Mouse (Mus musculus): ENCODE measurements around the gene Cyp2c54. TPM values are rescaled to one million over a fixed set of nuclear protein-coding genes. Genes with fewer than 3 reads are reported as not detected.
"Not testable (repeated sequence)": the region's sequence is repeated elsewhere in the genome, so short reads cannot be mapped to it uniquely, and the experiment has no call there.

The Cyp2c54 gene
- polyA plus RNA-seq (2014; fragmentation: Nextera tagmentation; extraction: Ambion mirVana) = not detected in 2 replicates

DNA sequence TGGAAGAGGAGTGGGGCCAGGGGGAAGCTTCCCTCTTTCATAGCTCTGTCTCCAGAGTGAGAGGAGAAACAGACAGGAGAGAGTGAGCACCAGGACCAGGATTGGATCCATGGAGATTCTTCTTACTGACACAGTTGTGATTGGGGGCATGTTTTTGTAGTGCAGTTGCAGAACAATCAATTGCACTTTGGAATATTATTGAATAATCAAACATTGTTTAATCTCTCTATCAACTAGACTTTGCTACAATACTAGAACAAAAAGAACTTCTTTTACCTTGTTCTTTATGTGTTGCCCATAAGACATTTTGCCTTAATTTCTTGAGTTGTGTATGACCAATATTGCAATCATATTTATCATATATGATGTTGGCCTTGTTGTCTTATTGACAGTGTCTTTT, at the start of gene Cyp2c54:
TSS of gene Cyp2c54 (minus strand) at position 127 of the 400 bp plus-strand sequence.
- Histone ChIP-seq H3K4me2 (replicated peaks) (no peak within 1 kb of the TSS), H3K9ac (no peak within 1 kb of the TSS), H3K4me3 (replicated peaks; ENCODE audit: low read length) (no peak within 1 kb of the TSS), H3K27me3 (ENCODE audit: control insufficient read depth, insufficient read depth, low read length) (no peaks in the 10 kb centered on the region), H3K36me3 (replicated peaks; ENCODE audit: control insufficient read depth, insufficient read depth) (no peaks in the 10 kb centered on the region), H3K9me3 (ENCODE audit: control insufficient read depth, low read length) (no peaks in the 10 kb centered on the region), H3K4me1 (replicated peaks; ENCODE audit: control insufficient read depth, insufficient read depth, low read length) (no peaks in the 10 kb centered on the region), H3K27ac (no peak within 1 kb of the TSS)
- DNase-seq (ENCODE audit: low spot score) (no peak), ATAC-seq (ENCODE audit: low FRiP score) (no peak)

DNA sequence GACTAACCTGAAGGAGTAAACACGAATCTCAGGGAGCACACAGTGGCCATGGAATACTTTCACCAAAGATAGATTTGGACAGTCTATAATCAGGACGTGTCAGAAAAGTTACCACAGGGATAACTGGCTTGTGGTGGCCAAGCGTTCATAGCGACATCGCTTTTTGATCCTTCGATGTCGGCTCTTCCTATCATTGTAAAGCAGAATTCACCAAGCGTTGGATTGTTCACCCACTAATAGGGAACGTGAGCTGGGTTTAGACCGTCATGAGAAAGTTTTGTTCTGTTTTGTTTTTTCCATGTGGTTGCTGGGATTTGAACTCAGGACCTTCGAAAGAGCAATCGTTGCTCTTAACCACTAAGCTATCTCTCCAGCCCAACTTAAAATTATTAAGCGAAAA, 46.0 kb upstream of the Cyp2c54 start:
- H3K4me2 ChIP-seq (replicated peaks); H3K27ac ChIP-seq; H3K4me1 ChIP-seq (replicated peaks; ENCODE audit: control insufficient read depth, insufficient read depth, low read length); H3K36me3 ChIP-seq (replicated peaks; ENCODE audit: control insufficient read depth, insufficient read depth); H3K27me3 ChIP-seq (ENCODE audit: control insufficient read depth, insufficient read depth, low read length); H3K4me3 ChIP-seq (replicated peaks; ENCODE audit: low read length); H3K9me3 ChIP-seq (ENCODE audit: control insufficient read depth, low read length); H3K9ac ChIP-seq; DNase-seq (ENCODE audit: low spot score); ATAC-seq (ENCODE audit: low FRiP score): not testable (repeated sequence)
- 85% methylated on average over 13 of the region's 13 CpGs for WGBS

DNA sequence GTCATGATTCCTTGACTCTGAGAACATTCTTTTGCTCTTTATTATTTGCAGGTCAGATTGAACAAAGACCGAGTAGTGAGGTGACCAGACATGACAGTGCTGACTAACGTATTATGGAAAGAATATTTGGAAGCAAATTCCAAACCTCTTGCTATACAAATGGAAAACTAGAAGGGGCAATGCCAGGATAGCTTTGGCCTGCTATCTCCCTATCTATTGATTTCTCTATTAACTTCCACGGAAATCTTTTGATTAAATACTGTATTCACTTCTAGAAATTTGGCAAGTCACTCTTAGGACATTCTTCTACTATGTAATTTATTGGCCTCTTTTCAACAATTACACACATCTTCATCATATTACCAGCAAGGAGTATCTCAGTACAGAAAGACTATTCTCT, 17.5 kb upstream of the Cyp2c54 start:
- DNase-seq (ENCODE audit: low spot score) (no peak), ATAC-seq (ENCODE audit: low FRiP score) (no peak)
- Histone ChIP-seq H3K27ac (no peak overlapping the region), H3K4me2 (replicated peaks) (no peak overlapping the region), H3K27me3 (ENCODE audit: control insufficient read depth, insufficient read depth, low read length) (no peaks in the 10 kb centered on the region), H3K9ac (no peak overlapping the region), H3K9me3 (ENCODE audit: control insufficient read depth, low read length) (no peaks in the 10 kb centered on the region), H3K36me3 (replicated peaks; ENCODE audit: control insufficient read depth, insufficient read depth) (no peaks in the 10 kb centered on the region), H3K4me3 (replicated peaks; ENCODE audit: low read length) (no peak overlapping the region), H3K4me1 (replicated peaks; ENCODE audit: control insufficient read depth, insufficient read depth, low read length) (no peaks in the 10 kb centered on the region)
- 83% methylated on average over 3 of the region's 3 CpGs for WGBS

DNA sequence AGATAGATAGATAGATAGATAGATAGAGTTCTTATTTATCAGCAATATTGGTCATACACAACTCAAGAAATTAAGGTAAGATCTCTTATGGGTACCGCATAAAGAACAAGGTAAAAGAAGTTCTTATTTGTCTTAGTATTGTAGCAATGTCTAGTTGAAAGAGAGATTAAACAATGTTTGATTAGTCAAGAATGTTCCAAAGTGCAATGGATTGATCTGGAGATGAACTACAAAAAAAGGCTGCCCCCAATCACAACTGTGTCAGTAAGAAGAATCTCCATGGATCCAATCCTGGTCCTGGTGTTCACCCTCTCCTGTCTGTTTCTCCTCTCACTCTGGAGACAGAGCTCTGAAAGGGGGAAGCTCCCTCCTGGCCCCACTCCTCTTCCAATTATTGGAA, 15.8 kb upstream of the Cyp2c54 start, which contains the start of gene Cyp2c50:
TSS of gene Cyp2c50 (plus strand) at position 268 of the 400 bp plus-strand sequence.
- not testable (repeated sequence) for H3K27me3 ChIP-seq (ENCODE audit: control insufficient read depth, insufficient read depth, low read length); H3K36me3 ChIP-seq (replicated peaks; ENCODE audit: control insufficient read depth, insufficient read depth); H3K4me1 ChIP-seq (replicated peaks; ENCODE audit: control insufficient read depth, insufficient read depth, low read length); H3K4me2 ChIP-seq (replicated peaks); H3K4me3 ChIP-seq (replicated peaks; ENCODE audit: low read length); H3K9me3 ChIP-seq (ENCODE audit: control insufficient read depth, low read length); ATAC-seq (ENCODE audit: low FRiP score); DNase-seq (ENCODE audit: low spot score); H3K9ac ChIP-seq; H3K27ac ChIP-seq
- 98% methylated on average over 1 of the region's 1 CpGs for WGBS

GRCm38 (mm10) chr19:40088381-40088780, 14.8 kb upstream of the Cyp2c54 start:
- H3K27ac ChIP-seq = no peak overlapping the region
- no peaks in the 10 kb centered on the region for H3K4me1 ChIP-seq (replicated peaks; ENCODE audit: control insufficient read depth, insufficient read depth, low read length)
- no peaks in the 10 kb centered on the region for H3K9me3 ChIP-seq (ENCODE audit: control insufficient read depth, low read length)
- no peak overlapping the region for H3K4me3 ChIP-seq (replicated peaks; ENCODE audit: low read length)
- H3K27me3 ChIP-seq (ENCODE audit: control insufficient read depth, insufficient read depth, low read length) = no peaks in the 10 kb centered on the region
- no peak for DNase-seq (ENCODE audit: low spot score)
- H3K4me2 ChIP-seq (replicated peaks) = no peak overlapping the region
- H3K36me3 ChIP-seq (replicated peaks; ENCODE audit: control insufficient read depth, insufficient read depth) = no peaks in the 10 kb centered on the region
- 90% methylated on average over 1 of the region's 1 CpGs for WGBS
- H3K9ac ChIP-seq = no peak overlapping the region
- ATAC-seq (ENCODE audit: low FRiP score) = no peak

DNA sequence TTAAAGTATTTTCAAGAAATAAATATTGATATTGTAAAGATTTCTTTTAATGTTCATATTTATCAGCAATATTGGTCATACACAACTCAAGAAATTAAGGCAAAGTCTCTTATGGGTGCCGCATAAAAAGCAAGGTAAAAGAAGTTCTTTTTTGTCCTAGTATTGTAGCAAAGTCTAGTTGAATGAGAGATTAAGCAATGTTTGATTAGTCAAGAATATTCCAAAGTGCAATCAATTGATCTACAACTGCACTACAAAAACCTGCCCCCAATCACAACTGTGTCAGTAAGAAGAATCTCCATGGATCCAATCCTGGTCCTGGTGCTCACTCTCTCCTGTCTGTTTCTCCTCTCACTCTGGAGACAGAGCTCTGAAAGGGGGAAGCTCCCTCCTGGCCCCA, 81.5 kb downstream of the Cyp2c54 start, which contains the start of gene Cyp2c37:
TSS of gene Cyp2c37 (plus strand) at position 285 of the 400 bp plus-strand sequence.
- not testable (repeated sequence) for H3K9ac ChIP-seq; H3K36me3 ChIP-seq (replicated peaks; ENCODE audit: control insufficient read depth, insufficient read depth); H3K4me1 ChIP-seq (replicated peaks; ENCODE audit: control insufficient read depth, insufficient read depth, low read length); DNase-seq (ENCODE audit: low spot score); H3K9me3 ChIP-seq (ENCODE audit: control insufficient read depth, low read length); H3K27me3 ChIP-seq (ENCODE audit: control insufficient read depth, insufficient read depth, low read length); H3K27ac ChIP-seq; ATAC-seq (ENCODE audit: low FRiP score); H3K4me3 ChIP-seq (replicated peaks; ENCODE audit: low read length); H3K4me2 ChIP-seq (replicated peaks)
- WGBS = 96% methylated on average over 1 of the region's 1 CpGs

DNA sequence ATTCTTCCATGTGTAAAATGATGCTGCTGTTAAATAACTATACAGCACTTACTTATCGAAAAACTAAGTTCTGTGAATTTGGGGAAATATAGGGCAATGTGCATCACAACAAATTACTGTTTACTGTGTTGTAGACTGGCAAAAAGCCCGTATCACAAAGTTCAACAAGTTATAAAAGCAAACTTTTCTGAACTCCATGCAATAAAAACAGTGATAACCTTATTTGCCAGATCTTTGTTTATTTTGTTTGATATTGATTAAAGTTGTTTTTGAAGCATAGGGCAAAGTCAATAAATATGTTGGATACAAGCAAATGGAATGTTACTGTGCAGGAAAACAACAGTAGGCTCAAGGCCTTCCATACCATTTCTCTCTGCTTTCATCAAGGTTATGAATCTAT, 84.2 kb downstream of the Cyp2c54 start:
- no peak overlapping the region for H3K4me3 ChIP-seq (replicated peaks; ENCODE audit: low read length)

More for the DNA sequence above, 84.2 kb downstream of the Cyp2c54 start:
- Histone ChIP-seq H3K4me1 (replicated peaks; ENCODE audit: control insufficient read depth, insufficient read depth, low read length) (no peaks in the 10 kb centered on the region), H3K36me3 (replicated peaks; ENCODE audit: control insufficient read depth, insufficient read depth) (no peaks in the 10 kb centered on the region), H3K27me3 (ENCODE audit: control insufficient read depth, insufficient read depth, low read length) (no peaks in the 10 kb centered on the region), H3K27ac (no peak overlapping the region), H3K9ac (no peak overlapping the region), H3K9me3 (ENCODE audit: control insufficient read depth, low read length) (no peaks in the 10 kb centered on the region), H3K4me2 (replicated peaks) (no peak overlapping the region)
- no peak for ATAC-seq (ENCODE audit: low FRiP score)
- DNase-seq (ENCODE audit: low spot score) = no peak
- 80% methylated on average over 2 of the region's 2 CpGs for WGBS

Other genes starting within 250 kb of the Cyp2c54 start
- gene Cyp2c69, start 187.0 kb downstream of the Cyp2c54 start, polyA plus RNA-seq (2014; fragmentation: Nextera tagmentation; extraction: Ambion mirVana) = not detected in 2 replicates
- gene Cyp2c37, start 81.4 kb downstream of the Cyp2c54 start, polyA plus RNA-seq (2014; fragmentation: Nextera tagmentation; extraction: Ambion mirVana) = not detected in 2 replicates
- gene Cyp2c50, start 15.9 kb upstream of the Cyp2c54 start, polyA plus RNA-seq (2014; fragmentation: Nextera tagmentation; extraction: Ambion mirVana) = not detected in 2 replicates
- gene Cyp2c70, start 113.5 kb upstream of the Cyp2c54 start, polyA plus RNA-seq (2014; fragmentation: Nextera tagmentation; extraction: Ambion mirVana) = not detected in 2 replicates
- 9.0 and 9.4 TPM in 2 replicates for gene Pdlim1, start 198.0 kb upstream of the Cyp2c54 start, polyA plus RNA-seq (2014; fragmentation: Nextera tagmentation; extraction: Ambion mirVana)